Mouse (Mus musculus) urinary bladder, postnatal 10 days (tissue): ENCODE measurements at regions not wholly inside any gene's neighbourhood (a gene's known extent, or its start where the extent isn't known, plus 50 kb on each side); places are given as distances from the start of the nearest gene placed in this dataset.

Experiments
- DNase-seq: peaks from one replicate; pipeline ENCODE4 v3.0.0; 2022; ENCODE audit warnings: low spot score

- DNase-seq: no peak
These were observed 58.4 kb downstream of the Sox11 start for GRCm38 (mm10) chr12:27283964-27284363.

- DNase-seq: no peak
These were observed 80.4 kb downstream of the Sox11 start for GRCm38 (mm10) chr12:27261965-27262364.

GRCm38 (mm10) chr12:27254125-27254524 is 88.2 kb downstream of the Sox11 start:
- no peak for DNase-seq

- no peak for DNase-seq
These were observed 90.9 kb downstream of the Sox11 start for GRCm38 (mm10) chr12:27251521-27251920.

- DNase-seq: no peak
These were observed 93.9 kb downstream of the Sox11 start for GRCm38 (mm10) chr12:27248545-27248855.

- no peak for DNase-seq
These were observed 94.4 kb downstream of the Sox11 start for GRCm38 (mm10) chr12:27247756-27248544.

- DNase-seq: no peak
These were observed 106.6 kb downstream of the Sox11 start for GRCm38 (mm10) chr12:27235748-27236147.

GRCm38 (mm10) chr12:27221541-27221940 is 120.8 kb downstream of the Sox11 start:
- no peak for DNase-seq

- no peak for DNase-seq
These were observed 141.2 kb downstream of the Sox11 start for GRCm38 (mm10) chr12:27201191-27201590.

- DNase-seq: no peak
These were observed 148.4 kb downstream of the Sox11 start for GRCm38 (mm10) chr12:27194001-27194400.

- DNase-seq: no peak
These were observed 150.5 kb downstream of the Sox11 start for GRCm38 (mm10) chr12:27191916-27192315.

GRCm38 (mm10) chr12:27187480-27187879 is 154.9 kb downstream of the Sox11 start:
- no peak for DNase-seq

GRCm38 (mm10) chr12:27182397-27183375 is 159.7 kb downstream of the Sox11 start:
- DNase-seq: no peak

GRCm38 (mm10) chr12:27173561-27173960 is 168.8 kb downstream of the Sox11 start:
- no peak for DNase-seq

- no peak for DNase-seq
These were observed 169.2 kb downstream of the Sox11 start for GRCm38 (mm10) chr12:27173151-27173550.

- DNase-seq: no peak
These were observed 170.8 kb downstream of the Sox11 start for GRCm38 (mm10) chr12:27171595-27171994.

- DNase-seq: no peak
These were observed 177.4 kb downstream of the Sox11 start for GRCm38 (mm10) chr12:27164920-27165504.

GRCm38 (mm10) chr12:27160063-27160686 is 182.2 kb downstream of the Sox11 start:
- DNase-seq: no peak

GRCm38 (mm10) chr12:27159416-27160062 is 182.8 kb downstream of the Sox11 start:
- no peak for DNase-seq

GRCm38 (mm10) chr12:27150871-27151853 is 191.2 kb downstream of the Sox11 start:
- DNase-seq: no peak
